Mouse (Mus musculus) heart, embryonic 13.5 days (tissue): Measurements from ENCODE around the gene Ccdc83. TPM values are rescaled to one million over a fixed set of nuclear protein-coding genes. Genes with fewer than 3 reads are reported as not detected.

ENCODE experiments used
- ATAC-seq: fragments of 200-750 bp; cut with Nextera tagmentation; 2 replicates; pipeline ENCODE4 v1.8.0; 2017; ENCODE audit warnings: moderate TSS enrichment; ENCODE audit not compliant: insufficient number of reproducible peaks, low FRiP score, low TSS enrichment; ENCODE audit errors: extremely low read depth
- H3K27ac ChIP-seq: fragments of 300-500 bp; sonication (generic); replicated peaks from 2 replicates; pipeline ENCODE4 v1.5.1; 2015; ENCODE audit warnings: moderate library complexity, mild to moderate bottlenecking, inconsistent platforms
- H3K27me3 ChIP-seq: fragments of 300-500 bp; sonication (generic); replicated peaks from 2 replicates; pipeline ENCODE4 v1.6.1; 2015; ENCODE audit warnings: mild to moderate bottlenecking, inconsistent platforms
- H3K36me3 ChIP-seq: fragments of 300-500 bp; sonication (generic); 2 replicates; pipeline ENCODE4 v1.6.1; 2015; ENCODE audit warnings: mild to moderate bottlenecking, inconsistent platforms
- H3K4me1 ChIP-seq: fragments of 300-500 bp; sonication (generic); 2 replicates; pipeline ENCODE4 v1.6.1; 2015; ENCODE audit warnings: inconsistent platforms
- H3K4me2 ChIP-seq: fragments of 300-500 bp; sonication (generic); 2 replicates; pipeline ENCODE4 v1.6.1; 2015; ENCODE audit warnings: inconsistent platforms, mild to moderate bottlenecking, moderate library complexity
- H3K4me3 ChIP-seq: fragments of 300-500 bp; sonication (generic); 2 replicates; pipeline ENCODE4 v1.5.1; 2015; ENCODE audit warnings: moderate library complexity, mild to moderate bottlenecking, inconsistent platforms
- H3K9ac ChIP-seq: fragments of 300-500 bp; sonication (generic); 2 replicates; pipeline ENCODE4 v1.6.1; 2015; ENCODE audit warnings: inconsistent platforms, mild to moderate bottlenecking, moderate library complexity
- H3K9me3 ChIP-seq: fragments of 300-500 bp; sonication (generic); 2 replicates; pipeline ENCODE4 v1.6.1; 2016; ENCODE audit warnings: inconsistent platforms
- WGBS: fragments of 180-500 bp; shearing (Covaris S2); methylation state at CpG from one replicate; pipeline ENCODE4 v1.1.7; 2015; ENCODE audit warnings: mixed read lengths; 5-methylcytosine and 5-hydroxymethylcytosine counted together
- polyA plus RNA-seq: library from polyadenylated mRNA; unstranded; fragments of >200 nt; fragmentation: Nextera tagmentation; extraction: Ambion mirVana; gene quantifications from 2 replicates; pipeline ENCODE4 v1.2.1, GENCODE M21; 2015

The Ccdc83 gene
- polyA plus RNA-seq, 1 experiment from 2014 or later: not detected

- 78% methylated on average over 1 of the region's 1 CpGs for WGBS
- ATAC-seq: no peak
- no peaks in the 10 kb centered on the region for H3K36me3 ChIP-seq
- H3K4me2 ChIP-seq: no peak overlapping the region
- H3K4me1 ChIP-seq: no peaks in the 10 kb centered on the region
- H3K9ac ChIP-seq: no peak overlapping the region
- no peaks in the 10 kb centered on the region for H3K9me3 ChIP-seq
- H3K4me3 ChIP-seq: no peak overlapping the region
- no peaks in the 10 kb centered on the region for H3K27me3 ChIP-seq
- H3K27ac ChIP-seq: no peak overlapping the region
Measured at GRCm38 (mm10) chr7:90282786-90283185, 17.2 kb upstream of the Ccdc83 start.

GRCm38 (mm10) chr7:90281759-90282546 lies 16.4 kb upstream of the Ccdc83 start:
- no peaks in the 10 kb centered on the region for H3K4me1 ChIP-seq
- ATAC-seq: no peak
- no peaks in the 10 kb centered on the region for H3K27me3 ChIP-seq
- 79% methylated on average over 11 of the region's 11 CpGs for WGBS
- no peak overlapping the region for H3K9ac ChIP-seq
- H3K36me3 ChIP-seq: no peaks in the 10 kb centered on the region
- no peak overlapping the region for H3K4me2 ChIP-seq
- H3K4me3 ChIP-seq: no peak overlapping the region
- H3K27ac ChIP-seq: no peak overlapping the region
- no peaks in the 10 kb centered on the region for H3K9me3 ChIP-seq

- Histone ChIP-seq H3K4me3 (no peak overlapping the region), H3K27me3 (no peaks in the 10 kb centered on the region), H3K27ac (no peak overlapping the region), H3K4me2 (no peak overlapping the region), H3K9me3 (no peaks in the 10 kb centered on the region), H3K9ac (no peak overlapping the region), H3K4me1 (no peaks in the 10 kb centered on the region), H3K36me3 (no peaks in the 10 kb centered on the region)
- ATAC-seq: no peak
- WGBS: 54% methylated on average over 8 of the region's 8 CpGs
Measured at GRCm38 (mm10) chr7:90280878-90281277, 15.3 kb upstream of the Ccdc83 start.

GRCm38 (mm10) chr7:90280274-90280875 lies 14.8 kb upstream of the Ccdc83 start:
- ATAC-seq: no peak
- H3K27ac ChIP-seq: no peak overlapping the region
- no peaks in the 10 kb centered on the region for H3K36me3 ChIP-seq
- H3K4me3 ChIP-seq: no peak overlapping the region
- no peaks in the 10 kb centered on the region for H3K27me3 ChIP-seq
- no peak overlapping the region for H3K4me2 ChIP-seq
- H3K9me3 ChIP-seq: no peaks in the 10 kb centered on the region
- H3K4me1 ChIP-seq: no peaks in the 10 kb centered on the region
- no peak overlapping the region for H3K9ac ChIP-seq
- WGBS: 29% methylated on average over 11 of the region's 11 CpGs

- no peaks in the 10 kb centered on the region for H3K36me3 ChIP-seq
- no peak overlapping the region for H3K27ac ChIP-seq
- no peak for ATAC-seq
- no peak overlapping the region for H3K4me3 ChIP-seq
- WGBS: 82% methylated on average over 4 of the region's 4 CpGs
- no peaks in the 10 kb centered on the region for H3K9me3 ChIP-seq
- H3K4me2 ChIP-seq: no peak overlapping the region
- no peaks in the 10 kb centered on the region for H3K4me1 ChIP-seq
- H3K27me3 ChIP-seq: no peaks in the 10 kb centered on the region
- no peak overlapping the region for H3K9ac ChIP-seq
Measured at GRCm38 (mm10) chr7:90279136-90279535, 13.6 kb upstream of the Ccdc83 start.

GRCm38 (mm10) chr7:90277769-90278168 lies 12.2 kb upstream of the Ccdc83 start:
- no peaks in the 10 kb centered on the region for H3K36me3 ChIP-seq
- no peaks in the 10 kb centered on the region for H3K9me3 ChIP-seq
- no peaks in the 10 kb centered on the region for H3K27me3 ChIP-seq
- ATAC-seq: no peak
- H3K4me2 ChIP-seq: no peak overlapping the region
- H3K4me1 ChIP-seq: no peaks in the 10 kb centered on the region
- WGBS: 72% methylated on average over 4 of the region's 4 CpGs
- H3K27ac ChIP-seq: no peak overlapping the region
- H3K9ac ChIP-seq: no peak overlapping the region
- H3K4me3 ChIP-seq: no peak overlapping the region

- 63% methylated on average over 3 of the region's 3 CpGs for WGBS
- no peak overlapping the region for H3K27ac ChIP-seq
- no peaks in the 10 kb centered on the region for H3K9me3 ChIP-seq
- no peak overlapping the region for H3K4me2 ChIP-seq
- no peaks in the 10 kb centered on the region for H3K4me1 ChIP-seq
- H3K36me3 ChIP-seq: no peaks in the 10 kb centered on the region
- no peaks in the 10 kb centered on the region for H3K27me3 ChIP-seq
- no peak overlapping the region for H3K9ac ChIP-seq
- ATAC-seq: no peak
- H3K4me3 ChIP-seq: no peak overlapping the region
Measured at GRCm38 (mm10) chr7:90277246-90277645, 11.7 kb upstream of the Ccdc83 start.

GRCm38 (mm10) chr7:90274561-90275100 lies 9.1 kb upstream of the Ccdc83 start:
- WGBS: 53% methylated on average over 11 of the region's 11 CpGs
- no peak overlapping the region for H3K27ac ChIP-seq
- no peaks in the 10 kb centered on the region for H3K4me1 ChIP-seq
- no peaks in the 10 kb centered on the region for H3K36me3 ChIP-seq
- peaks cover 3% of the 10 kb centered on the region; the same call in 1 of the 2 replicates for H3K9me3 ChIP-seq
- H3K27me3 ChIP-seq: no peaks in the 10 kb centered on the region
- no peak overlapping the region for H3K9ac ChIP-seq
- H3K4me3 ChIP-seq: no peak overlapping the region
- no peak for ATAC-seq
- no peak overlapping the region for H3K4me2 ChIP-seq

GRCm38 (mm10) chr7:90270141-90270540 lies 4.6 kb upstream of the Ccdc83 start:
- Histone ChIP-seq H3K4me2 (no peak overlapping the region), H3K4me1 (peaks cover 4% of the 10 kb centered on the region; the same call in 1 of the 2 replicates), H3K4me3 (no peak overlapping the region), H3K9me3 (peaks cover 3% of the 10 kb centered on the region; the same call in 1 of the 2 replicates), H3K27me3 (no peaks in the 10 kb centered on the region), H3K9ac (no peak overlapping the region), H3K27ac (no peak overlapping the region), H3K36me3 (no peaks in the 10 kb centered on the region)
- 57% methylated on average over 3 of the region's 3 CpGs for WGBS
- ATAC-seq: no peak

- no peak for ATAC-seq
- H3K4me3 ChIP-seq: no peak overlapping the region
- no peak overlapping the region for H3K9ac ChIP-seq
- WGBS: 30% methylated on average over 7 of the region's 7 CpGs
- no peaks in the 10 kb centered on the region for H3K27me3 ChIP-seq
- no peaks in the 10 kb centered on the region for H3K9me3 ChIP-seq
- H3K4me2 ChIP-seq: no peak overlapping the region
- H3K4me1 ChIP-seq: peaks cover 4% of the 10 kb centered on the region; the same call in 1 of the 2 replicates
- no peak overlapping the region for H3K27ac ChIP-seq
- no peaks in the 10 kb centered on the region for H3K36me3 ChIP-seq
Measured at GRCm38 (mm10) chr7:90261902-90262599, 3.5 kb downstream of the Ccdc83 start.

GRCm38 (mm10) chr7:90259899-90260298 lies 5.7 kb downstream of the Ccdc83 start:
- Histone ChIP-seq H3K9me3 (no peaks in the 10 kb centered on the region), H3K27ac (no peak overlapping the region), H3K4me3 (no peak overlapping the region), H3K4me2 (no peak overlapping the region), H3K27me3 (no peaks in the 10 kb centered on the region), H3K36me3 (no peaks in the 10 kb centered on the region), H3K9ac (no peak overlapping the region), H3K4me1 (no peaks in the 10 kb centered on the region)
- no peak; the same call in 1 of the 2 replicates for ATAC-seq
- WGBS: 72% methylated on average over 2 of the region's 2 CpGs
